Mouse (Mus musculus): Measurements from ENCODE around the gene Nkiras2. TPM values are rescaled to one million over a fixed set of nuclear protein-coding genes. Genes with fewer than 3 reads are reported as not detected.
A peak's percentile ranks its signal among the peaks of the same experiment; 100 is the strongest.

Gene Nkiras2
- total and polyA plus RNA-seq, 3 experiments, result 53.8 to 70.0 (median 60.0) TPM

- no peak for TF ChIP-seq JUN (IDR thresholded peaks at IDR 0.05; ENCODE audit: insufficient read depth, low read depth, low read length)
- peak; percentile 79; the same call in 1 of the 2 replicates for TF ChIP-seq TBP (conservative IDR thresholded peaks at IDR 0.05; ENCODE audit: low read depth, low read length)
- TF ChIP-seq NELFE (IDR thresholded peaks at IDR 0.05; ENCODE audit: low read depth, low read length), result peak; percentile 94
- peak; percentile 80 for TF ChIP-seq NRF1 (IDR thresholded peaks at IDR 0.05; ENCODE audit: low read depth, low read length)
- peak; percentile 35 for TF ChIP-seq MYC (IDR thresholded peaks at IDR 0.05; ENCODE audit: low read depth, low read length)
- TF ChIP-seq MAFK (IDR thresholded peaks at IDR 0.05; ENCODE audit: insufficient replicate concordance, low read length), result no peak
- TF ChIP-seq ETS1 (conservative IDR thresholded peaks at IDR 0.05; ENCODE audit: low read depth, low read length), result no peak
- TF ChIP-seq PAX5 (IDR thresholded peaks at IDR 0.05; ENCODE audit: low read length), result no peak
- peak in 1 of 2 experiments; percentile 74; a peak in 2 of 4 replicates for TF ChIP-seq CTCF (conservative IDR thresholded peaks at IDR 0.05 in 1 of 2, IDR thresholded peaks at IDR 0.05 in 1 of 2; ENCODE audit: low read depth in 2 of 2, low read length in 2 of 2)
These were observed 486 bp downstream of the Nkiras2 start (continued) for GRCm38 (mm10) chr11:100619485-100619975.

- peaks cover 44% of the 10 kb centered on the region for H3K79me2 ChIP-seq (replicated peaks; ENCODE audit: control insufficient read depth, extremely low read depth, insufficient read depth, poor library complexity, severe bottlenecking)
- TF ChIP-seq MAX (IDR thresholded peaks at IDR 0.05; ENCODE audit: low read length) (0 out of 2 replicates have a peak, but pooled peaks have one; percentile 25), PAX5 (IDR thresholded peaks at IDR 0.05; ENCODE audit: low read length) (no peak)
- H3K4me2 ChIP-seq (ENCODE audit: insufficient read depth, low read depth, poor library complexity, severe bottlenecking), result peak within 1 kb of the TSS; percentile 78
- H3K27me3 ChIP-seq (replicated peaks), result no peaks in the 10 kb centered on the region
- H3K9me3 ChIP-seq (replicated peaks; ENCODE audit: low read length), result no peaks in the 10 kb centered on the region
- H3K4me3 ChIP-seq (replicated peaks in 1 of 3; ENCODE audit: low read depth in 2 of 3, low read length in 2 of 3, poor library complexity in 1 of 3), result peak within 1 kb of the TSS; percentile 83 to 91 (median 84)
- DNase-seq (ENCODE audit: extremely low read depth), result peak; percentile 71
- in situ Hi-C loops (cut with MboI; ENCODE audit: low pct_ligation_motif_present, low pct_unique_long_range_greater_than_20kb, low sequenced_read_pairs), result loop anchor here (5.0 kb wide), 1 partner anchor 48 kb away; the partner anchor contains the start of gene Cnp
- dilution Hi-C loops (cut with MboI; ENCODE audit: extremely low pct_ligation_motif_present, extremely low pct_unique_long_range_greater_than_20kb, low sequenced_read_pairs), result no loop called here
- H3K9ac ChIP-seq (ENCODE audit: insufficient read depth, low read depth), result peak within 1 kb of the TSS; percentile 97
- H3K36me3 ChIP-seq (replicated peaks in 1 of 2; ENCODE audit: control insufficient read depth in 1 of 2, insufficient read depth in 1 of 2, low read length in 1 of 2), result peaks cover 14 to 39% of the 10 kb centered on the region in 2 experiments
- peaks cover 16 to 68% of the 10 kb centered on the region in 2 experiments for H3K4me1 ChIP-seq (ENCODE audit: control insufficient read depth in 1 of 2, insufficient read depth in 2 of 2)
- H3K27ac ChIP-seq (ENCODE audit: insufficient read depth, low read depth), result peak within 1 kb of the TSS; percentile 87
These were observed 938 bp downstream of the Nkiras2 start, which contains the start of gene Dnajc7 for GRCm38 (mm10) chr11:100619982-100620381. Gene Dnajc7 (minus strand): TSS chr11:100620168.

- Histone ChIP-seq H3K79me2 (replicated peaks; ENCODE audit: control insufficient read depth, extremely low read depth, insufficient read depth, poor library complexity, severe bottlenecking) (peaks cover 19% of the 10 kb centered on the region), H3K4me3 (replicated peaks in 1 of 3; ENCODE audit: low read depth in 2 of 3, low read length in 2 of 3, poor library complexity in 1 of 3) (peak overlapping the region; percentile 75 to 94 (median 91)), H3K9ac (ENCODE audit: insufficient read depth, low read depth) (peak overlapping the region; percentile 98), H3K4me1 (ENCODE audit: control insufficient read depth in 1 of 2, insufficient read depth in 2 of 2) (peaks cover 25 to 73% of the 10 kb centered on the region in 2 experiments), H3K9me3 (replicated peaks; ENCODE audit: low read length) (no peaks in the 10 kb centered on the region), H3K36me3 (replicated peaks in 1 of 2; ENCODE audit: control insufficient read depth in 1 of 2, insufficient read depth in 1 of 2, low read length in 1 of 2) (peaks cover 22 to 38% of the 10 kb centered on the region in 2 experiments), H3K27ac (ENCODE audit: insufficient read depth, low read depth) (peak overlapping the region; percentile 58), H3K4me2 (ENCODE audit: insufficient read depth, low read depth, poor library complexity, severe bottlenecking) (peak overlapping the region; percentile 79; the same call in 1 of the 2 replicates), H3K27me3 (replicated peaks) (no peaks in the 10 kb centered on the region)
- in situ Hi-C loops (cut with MboI; ENCODE audit: low pct_ligation_motif_present, low pct_unique_long_range_greater_than_20kb, low sequenced_read_pairs), result loop anchor here (5.0 kb wide), 1 partner anchor 50 kb away; the partner anchor contains the start of gene Cnp
- dilution Hi-C loops (cut with MboI; ENCODE audit: extremely low pct_ligation_motif_present, extremely low pct_unique_long_range_greater_than_20kb, low sequenced_read_pairs), result no loop called here
- DNase-seq (ENCODE audit: extremely low read depth), result peak; percentile 97
- peak; percentile 82; the same call in 1 of the 2 replicates for TF ChIP-seq POLR2AphosphoS2 (IDR thresholded peaks at IDR 0.05; ENCODE audit: low read depth, low read length)
- TF ChIP-seq IRF4 (IDR thresholded peaks at IDR 0.05; ENCODE audit: low read depth, low read length), result peak; percentile 80; the same call in 1 of the 2 replicates
- TF ChIP-seq BHLHE40 (IDR thresholded peaks at IDR 0.05; ENCODE audit: low read depth, low read length), result no peak
- TF ChIP-seq NRF1 (IDR thresholded peaks at IDR 0.05; ENCODE audit: low read depth, low read length), result peak; percentile 61; the same call in 1 of the 2 replicates
- peak; percentile 70 to 97 for TF ChIP-seq CTCF (conservative IDR thresholded peaks at IDR 0.05 in 1 of 2, IDR thresholded peaks at IDR 0.05 in 1 of 2; ENCODE audit: low read depth in 2 of 2, low read length in 2 of 2)
- peak; percentile 97 for TF ChIP-seq HCFC1 (IDR thresholded peaks at IDR 0.05; ENCODE audit: low read depth, low read length)
- peak; percentile 99 for TF ChIP-seq GABPA (IDR thresholded peaks at IDR 0.05; ENCODE audit: insufficient replicate concordance, low read depth, low read length)
- TF ChIP-seq SIN3A (IDR thresholded peaks at IDR 0.05; ENCODE audit: low read length), result peak; percentile 87
- no peak for TF ChIP-seq E2F4 (IDR thresholded peaks at IDR 0.05; ENCODE audit: insufficient replicate concordance, low read depth, low read length)
- TF ChIP-seq MXI1 (IDR thresholded peaks at IDR 0.05; ENCODE audit: low read depth, low read length), result peak; percentile 35; the same call in 1 of the 2 replicates
- TF ChIP-seq EP300 (IDR thresholded peaks at IDR 0.05; ENCODE audit: low read length), result no peak
- TF ChIP-seq KAT2A (IDR thresholded peaks at IDR 0.05; ENCODE audit: insufficient replicate concordance, low read length), result peak; percentile 91; the same call in 1 of the 2 replicates
- TF ChIP-seq MEF2A (IDR thresholded peaks at IDR 0.05; ENCODE audit: borderline replicate concordance, low read depth, low read length), result peak; percentile 81; the same call in 1 of the 2 replicates
- TF ChIP-seq ETS1 (conservative IDR thresholded peaks at IDR 0.05; ENCODE audit: low read depth, low read length), result 0 out of 2 replicates have a peak, but pooled peaks have one; percentile 7
- no peak for TF ChIP-seq USF1 (IDR thresholded peaks at IDR 0.05; ENCODE audit: low read depth, low read length)
- peak; percentile 95 for TF ChIP-seq MAZ (IDR thresholded peaks at IDR 0.05; ENCODE audit: low read depth, low read length)
- TF ChIP-seq SMC3 (IDR thresholded peaks at IDR 0.05; ENCODE audit: low read depth, low read length), result peak; percentile 39
- TF ChIP-seq POLR2A (IDR thresholded peaks at IDR 0.05; ENCODE audit: low read depth, low read length), result peak; percentile 90
- TF ChIP-seq TBP (conservative IDR thresholded peaks at IDR 0.05; ENCODE audit: low read depth, low read length), result peak; percentile 70
- peak; percentile 90 for TF ChIP-seq ELF1 (IDR thresholded peaks at IDR 0.05; ENCODE audit: low read depth, low read length)
- no peak for TF ChIP-seq MAFK (IDR thresholded peaks at IDR 0.05; ENCODE audit: insufficient replicate concordance, low read length)
- TF ChIP-seq TCF12 (IDR thresholded peaks at IDR 0.05; ENCODE audit: low read depth, low read length), result peak; percentile 95
- no peak for TF ChIP-seq CHD2 (IDR thresholded peaks at IDR 0.05; ENCODE audit: low read length)
These were observed 3.7 kb downstream of the Nkiras2 start for GRCm38 (mm10) chr11:100622714-100623113.
